Mouse (Mus musculus) megakaryocyte, embryonic 14.5 days (primary cell): ENCODE measurements around the gene Crocc2.

Experiments
- FLI1 ChIP-seq: IDR thresholded peaks from 2 replicates; pipeline ENCODE4 v1.6.1; 2012; ENCODE audit warnings: low read length, inconsistent platforms, mixed read lengths
- GATA1 ChIP-seq: IDR thresholded peaks from 3 replicates; pipeline ENCODE4 v1.6.1; 2012; ENCODE audit warnings: mixed read lengths, low read length, inconsistent platforms, borderline replicate concordance

DNA sequence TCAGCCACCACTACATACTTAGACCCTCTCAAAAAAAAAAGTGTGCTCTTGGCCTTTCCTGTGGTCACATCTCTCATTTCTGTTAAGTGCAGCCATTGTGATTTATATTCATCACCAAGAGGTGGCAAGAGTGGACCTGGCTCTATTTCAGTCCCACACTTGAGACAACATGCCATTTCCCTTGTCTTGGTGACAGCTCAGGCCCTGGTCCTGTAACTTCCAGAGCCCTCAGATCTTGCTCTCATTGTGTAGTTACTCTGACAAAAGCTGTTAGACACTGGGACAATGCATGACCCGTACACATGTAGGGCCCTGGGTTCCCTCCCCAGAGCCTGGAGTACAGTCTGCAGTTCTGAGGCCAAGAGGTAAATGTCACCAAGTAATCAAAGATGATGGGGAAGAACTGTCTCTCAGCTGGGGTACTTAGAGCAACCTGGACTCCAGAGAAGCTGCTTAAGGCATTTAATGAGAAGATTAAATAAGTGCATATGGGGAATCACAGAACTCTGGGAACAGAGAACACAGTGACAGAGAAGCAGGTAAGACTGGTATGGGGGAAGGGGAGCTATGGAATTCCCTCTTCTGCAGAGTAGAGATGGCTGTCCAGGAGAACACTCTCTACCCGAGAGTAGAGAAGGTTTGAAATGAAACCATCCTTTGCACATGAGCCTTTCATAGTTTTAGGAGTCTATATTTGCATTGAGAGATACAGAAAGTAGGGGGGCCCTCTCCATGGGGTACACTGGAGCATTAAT, 17.4 kb upstream of the Crocc2 start:
- TF ChIP-seq GATA1 = no peak
- no peak for TF ChIP-seq FLI1
